Mouse (Mus musculus): ENCODE measurements at regions not wholly inside any gene's neighbourhood (a gene's known extent, or its start where the extent isn't known, plus 50 kb on each side); places are given as distances from the start of the nearest gene placed in this dataset.

DNA sequence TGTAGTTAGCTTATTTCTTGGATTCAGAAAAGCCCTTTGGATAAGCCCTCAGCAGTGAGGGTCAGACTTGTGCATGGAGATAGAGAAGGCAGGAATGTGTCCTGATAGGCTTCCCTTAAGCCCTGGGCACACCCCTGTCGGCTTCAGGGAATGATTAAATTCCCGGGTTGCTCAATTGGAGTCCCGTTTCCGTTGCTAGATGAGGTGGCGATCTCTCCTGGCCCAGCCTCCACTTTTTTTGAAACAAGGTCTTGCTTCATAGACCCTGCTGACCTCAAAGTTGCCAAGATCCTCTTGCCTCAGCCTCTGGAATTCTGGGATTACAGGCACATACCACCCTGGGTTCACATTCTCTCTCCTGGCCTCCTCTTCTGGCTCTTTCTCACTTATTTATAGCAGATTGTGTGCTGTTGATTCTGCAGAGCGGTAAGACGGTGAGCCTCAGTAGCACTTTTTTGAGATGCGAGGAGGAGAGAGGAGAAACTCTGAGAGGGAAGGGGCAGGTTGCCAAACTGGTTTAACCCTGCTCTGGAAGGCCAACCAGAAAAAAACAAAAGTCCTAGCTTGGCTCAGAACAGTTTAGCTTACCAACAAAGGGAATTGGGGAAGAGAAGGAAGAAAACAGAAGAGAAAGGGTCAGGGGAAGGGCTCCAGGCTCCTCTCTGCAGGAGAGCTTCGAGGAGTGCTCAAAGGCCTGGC lies 73.9 kb downstream of the Zfp281 start:
- Histone ChIP-seq H3K27me3 (no peaks in the 10 kb centered on the region), H3K4me1 (replicated peaks) (peaks cover 18% of the 10 kb centered on the region), H3K9ac (no peak overlapping the region), H3K4me3 (no peak overlapping the region), H3K9me3 (replicated peaks) (no peaks in the 10 kb centered on the region), H3K27ac (peak overlapping the region; percentile 18; the same call in 1 of the 2 replicates), H3K36me3 (no peaks in the 10 kb centered on the region), H3K4me2 (no peak overlapping the region)
- peak; percentile 40; the same call in 1 of the 2 replicates for ATAC-seq (replicated peaks; ENCODE audit: insufficient number of reproducible peaks, insufficient read depth, low FRiP score, low read depth)
- 16% methylated on average over 9 of the region's 9 CpGs for WGBS

DNA sequence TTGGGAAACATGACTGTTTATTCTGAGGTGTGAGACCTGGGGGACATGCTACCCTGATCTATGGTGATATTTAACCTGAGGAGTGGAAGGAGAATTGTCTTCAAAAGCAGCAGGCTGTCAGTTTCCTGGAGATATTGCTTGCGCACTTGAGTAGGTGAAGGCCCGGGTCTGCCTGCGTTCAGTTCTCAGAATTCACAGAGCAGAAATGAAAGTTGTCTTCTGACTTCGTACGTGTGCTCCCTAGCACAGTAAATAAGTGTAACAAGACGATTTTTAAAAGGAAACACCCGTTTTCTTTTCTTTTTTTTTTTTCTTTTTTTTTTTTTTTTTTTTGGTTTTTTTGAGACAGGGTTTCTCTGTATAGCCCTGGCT lies 74.4 kb downstream of the Zfp281 start:
- H3K9me3 ChIP-seq (replicated peaks), result no peaks in the 10 kb centered on the region
- ATAC-seq (replicated peaks; ENCODE audit: insufficient number of reproducible peaks, insufficient read depth, low FRiP score, low read depth), result no peak

DNA sequence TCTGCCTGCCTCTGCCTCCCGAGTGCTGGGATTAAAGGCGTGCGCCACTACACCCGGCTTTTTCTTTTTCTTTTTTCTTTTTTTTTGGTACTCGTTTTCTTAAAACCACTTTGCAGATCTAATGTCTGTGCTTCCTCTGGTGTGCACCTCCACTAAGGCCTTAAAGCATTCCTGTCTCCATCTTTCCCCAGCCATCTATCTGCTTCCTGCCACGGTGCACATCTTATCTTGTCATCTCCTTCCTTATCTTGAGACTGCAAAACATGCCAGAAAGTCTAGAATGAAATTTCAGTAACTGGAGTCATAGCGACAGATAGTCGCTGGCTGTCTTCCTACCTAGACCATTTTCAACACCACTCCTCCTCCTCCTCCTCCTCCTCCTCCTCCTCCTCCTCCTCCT lies 74.9 kb downstream of the Zfp281 start:
- Histone ChIP-seq H3K36me3 (no peaks in the 10 kb centered on the region), H3K27ac (no peak overlapping the region), H3K4me3 (no peak overlapping the region), H3K9me3 (replicated peaks) (no peaks in the 10 kb centered on the region), H3K4me2 (no peak overlapping the region), H3K4me1 (replicated peaks) (peaks cover 18% of the 10 kb centered on the region), H3K27me3 (no peaks in the 10 kb centered on the region), H3K9ac (no peak overlapping the region)
- ATAC-seq (replicated peaks; ENCODE audit: insufficient number of reproducible peaks, insufficient read depth, low FRiP score, low read depth), result no peak
- whole genome bisulfite sequencing, result 77% methylated on average over 8 of the region's 8 CpGs

More for the DNA sequence above, 74.4 kb downstream of the Zfp281 start:
- Histone ChIP-seq H3K27me3 (no peaks in the 10 kb centered on the region), H3K36me3 (no peaks in the 10 kb centered on the region), H3K9ac (no peak overlapping the region), H3K27ac (0 out of 2 replicates have a peak overlapping the region, but pooled peaks have one; percentile 18), H3K4me3 (no peak overlapping the region), H3K4me2 (no peak overlapping the region), H3K4me1 (replicated peaks) (peaks cover 18% of the 10 kb centered on the region)
- WGBS, result 72% methylated on average over 7 of the region's 7 CpGs

DNA sequence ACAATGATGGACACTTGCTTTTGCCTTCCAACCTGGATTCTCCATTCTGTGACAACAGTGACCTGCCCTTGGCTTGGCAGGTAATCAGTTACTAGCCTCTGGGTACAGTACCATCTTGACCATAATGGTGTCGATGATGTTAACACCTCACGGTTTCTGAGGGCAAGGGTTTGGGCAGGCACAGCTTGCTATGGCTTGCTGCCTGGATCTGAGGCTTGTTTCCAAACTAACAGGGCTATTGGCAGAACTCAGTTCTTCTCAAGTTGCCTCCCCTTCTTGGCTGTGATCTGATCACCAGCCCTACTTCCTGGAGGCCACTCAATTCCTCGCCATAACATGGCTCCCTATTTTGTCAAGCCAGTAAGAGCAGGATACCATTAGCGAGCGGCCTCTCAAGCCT lies 79.4 kb downstream of the Zfp281 start:
- Histone ChIP-seq H3K27me3 (no peaks in the 10 kb centered on the region), H3K4me3 (no peak overlapping the region), H3K36me3 (no peaks in the 10 kb centered on the region), H3K4me1 (replicated peaks) (no peaks in the 10 kb centered on the region), H3K9ac (no peak overlapping the region), H3K4me2 (no peak overlapping the region), H3K27ac (no peak overlapping the region), H3K9me3 (replicated peaks) (no peaks in the 10 kb centered on the region)
- 85% methylated on average over 5 of the region's 5 CpGs for WGBS
- no peak for ATAC-seq (replicated peaks; ENCODE audit: insufficient number of reproducible peaks, insufficient read depth, low FRiP score, low read depth)

DNA sequence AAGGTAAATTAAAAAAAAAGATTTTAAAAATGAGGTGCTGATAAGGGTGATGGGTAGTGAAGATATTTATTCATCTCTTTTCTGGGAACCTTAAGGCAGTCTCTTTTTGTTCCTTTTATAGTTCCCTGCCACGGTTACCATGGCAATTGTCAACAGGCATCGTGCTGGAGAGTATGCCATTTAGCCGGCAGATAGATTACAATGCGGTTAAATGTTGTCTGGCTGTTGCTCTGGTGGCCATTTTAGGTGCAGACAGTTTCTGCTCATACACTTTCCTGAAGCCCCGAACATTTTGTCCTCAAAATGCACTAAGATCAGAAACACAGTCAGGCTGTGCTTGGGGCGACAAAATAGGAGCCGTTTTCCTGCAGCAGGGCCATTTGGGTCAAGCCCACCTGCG lies 81.8 kb downstream of the Zfp281 start:
- no peaks in the 10 kb centered on the region for H3K27me3 ChIP-seq
- H3K4me3 ChIP-seq, result no peak overlapping the region
- no peaks in the 10 kb centered on the region for H3K36me3 ChIP-seq
- H3K9ac ChIP-seq, result no peak overlapping the region
- ATAC-seq (replicated peaks; ENCODE audit: insufficient number of reproducible peaks, insufficient read depth, low FRiP score, low read depth), result no peak
- H3K9me3 ChIP-seq (replicated peaks), result no peaks in the 10 kb centered on the region
- H3K4me2 ChIP-seq, result no peak overlapping the region
- H3K27ac ChIP-seq, result no peak overlapping the region
- no peaks in the 10 kb centered on the region for H3K4me1 ChIP-seq (replicated peaks)
- 68% methylated on average over 8 of the region's 8 CpGs for WGBS

DNA sequence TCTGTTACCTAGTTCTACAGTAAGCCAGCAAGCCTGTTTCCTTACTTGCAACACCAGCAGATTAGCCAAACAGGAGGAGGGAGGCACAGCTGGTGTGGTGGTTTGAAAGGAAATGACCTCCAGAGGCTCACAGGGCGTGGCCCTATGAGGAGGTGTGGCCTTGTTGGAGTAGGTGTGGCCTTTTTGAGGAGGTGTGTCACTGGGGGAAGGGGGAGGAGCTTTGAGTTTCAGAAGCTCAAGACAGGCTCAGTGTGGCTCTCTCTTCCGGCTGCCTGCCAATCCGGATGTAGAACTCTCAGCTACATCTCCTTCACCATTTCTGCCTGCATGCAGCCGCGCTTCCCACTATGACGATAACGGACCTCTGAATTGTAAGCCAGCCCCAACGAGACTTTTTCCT lies 82.7 kb downstream of the Zfp281 start:
- Histone ChIP-seq H3K36me3 (no peaks in the 10 kb centered on the region), H3K27ac (no peak overlapping the region), H3K9me3 (replicated peaks) (no peaks in the 10 kb centered on the region), H3K4me2 (no peak overlapping the region), H3K27me3 (no peaks in the 10 kb centered on the region), H3K9ac (no peak overlapping the region), H3K4me1 (replicated peaks) (no peaks in the 10 kb centered on the region), H3K4me3 (no peak overlapping the region)
- WGBS, result 75% methylated on average over 8 of the region's 8 CpGs
- 0 out of 2 replicates have a peak, but pooled peaks have one; percentile 31 for ATAC-seq (replicated peaks; ENCODE audit: insufficient number of reproducible peaks, insufficient read depth, low FRiP score, low read depth)

DNA sequence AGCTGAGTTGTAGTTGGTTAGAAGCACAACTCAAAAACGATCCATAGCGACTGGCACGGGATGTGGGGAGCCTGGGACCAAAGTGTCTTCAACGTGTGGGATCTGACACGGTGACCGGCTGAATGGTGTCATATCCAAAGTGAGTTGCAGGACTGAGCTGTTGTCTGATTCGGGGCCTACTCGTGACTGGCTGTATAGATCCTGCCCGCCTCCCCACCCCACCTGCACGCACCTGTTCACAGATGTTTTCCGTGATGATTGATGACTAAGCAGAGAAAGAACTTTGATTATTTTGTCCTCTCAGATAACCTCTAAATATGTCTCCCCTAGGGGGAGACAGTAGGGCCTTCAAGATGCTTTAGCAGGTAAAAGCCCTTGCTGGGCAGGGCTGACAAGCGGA lies 83.2 kb downstream of the Zfp281 start:
- no peaks in the 10 kb centered on the region for H3K36me3 ChIP-seq
- no peak overlapping the region for H3K27ac ChIP-seq
- no peak for ATAC-seq (replicated peaks; ENCODE audit: insufficient number of reproducible peaks, insufficient read depth, low FRiP score, low read depth)
- H3K4me2 ChIP-seq, result no peak overlapping the region
- H3K4me1 ChIP-seq (replicated peaks), result no peaks in the 10 kb centered on the region
- H3K4me3 ChIP-seq, result no peak overlapping the region
- no peaks in the 10 kb centered on the region for H3K9me3 ChIP-seq (replicated peaks)
- H3K27me3 ChIP-seq, result no peaks in the 10 kb centered on the region
- 85% methylated on average over 12 of the region's 12 CpGs for WGBS
- no peak overlapping the region for H3K9ac ChIP-seq

DNA sequence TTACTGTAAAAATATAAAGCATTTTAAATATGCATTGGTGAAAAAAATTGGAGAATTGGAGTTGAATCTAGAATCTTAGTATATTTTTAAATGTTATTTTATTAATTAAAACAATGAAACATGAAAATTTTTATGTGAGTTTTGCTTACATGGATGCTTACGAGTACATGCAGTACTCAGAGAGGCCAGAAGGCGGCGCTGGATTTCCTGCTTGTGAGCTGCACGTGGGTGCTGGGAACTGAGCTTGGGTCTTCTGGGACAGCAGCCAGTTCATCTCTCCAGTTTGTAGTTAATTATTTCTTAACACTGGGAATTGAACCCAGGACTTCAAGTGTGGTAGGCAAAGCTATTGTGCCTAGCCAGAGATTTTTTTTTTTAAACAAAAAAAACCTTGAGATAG lies 85.5 kb downstream of the Zfp281 start:
- Histone ChIP-seq H3K4me1 (replicated peaks) (no peaks in the 10 kb centered on the region), H3K4me3 (no peak overlapping the region)
- ATAC-seq (replicated peaks; ENCODE audit: insufficient number of reproducible peaks, insufficient read depth, low FRiP score, low read depth), result no peak

DNA sequence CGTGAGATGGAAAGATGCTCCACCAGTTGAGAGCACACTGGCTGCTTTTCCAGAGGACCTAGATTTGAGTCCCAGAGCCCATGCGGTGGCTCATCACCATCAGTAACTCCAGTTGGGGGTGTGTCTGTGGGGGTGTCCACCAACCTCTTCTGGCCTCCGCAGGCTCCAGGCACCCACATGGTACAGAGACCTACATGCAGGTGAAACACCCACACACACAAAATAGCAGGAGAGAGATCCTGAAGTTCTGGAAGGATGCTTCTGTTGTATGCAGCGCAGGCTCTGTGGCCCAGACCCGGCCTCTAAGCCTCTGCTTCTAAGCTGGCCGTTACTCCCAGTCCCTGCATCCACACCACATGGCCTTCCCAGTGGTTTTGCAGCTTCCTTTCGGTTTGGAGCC lies 86.5 kb downstream of the Zfp281 start:
- H3K27me3 ChIP-seq, result no peaks in the 10 kb centered on the region
- no peak overlapping the region for H3K4me2 ChIP-seq
- no peak for ATAC-seq (replicated peaks; ENCODE audit: insufficient number of reproducible peaks, insufficient read depth, low FRiP score, low read depth)
- no peak overlapping the region for H3K9ac ChIP-seq
- no peaks in the 10 kb centered on the region for H3K4me1 ChIP-seq (replicated peaks)
- H3K9me3 ChIP-seq (replicated peaks), result no peaks in the 10 kb centered on the region
- WGBS, result 80% methylated on average over 7 of the region's 7 CpGs
- no peaks in the 10 kb centered on the region for H3K36me3 ChIP-seq
- no peak overlapping the region for H3K4me3 ChIP-seq
- H3K27ac ChIP-seq, result no peak overlapping the region

More for the DNA sequence above, 85.5 kb downstream of the Zfp281 start:
- H3K4me2 ChIP-seq, result no peak overlapping the region
- WGBS, result 65% methylated on average over 4 of the region's 4 CpGs
- no peaks in the 10 kb centered on the region for H3K36me3 ChIP-seq
- no peaks in the 10 kb centered on the region for H3K27me3 ChIP-seq
- no peak overlapping the region for H3K27ac ChIP-seq
- no peak overlapping the region for H3K9ac ChIP-seq
- H3K9me3 ChIP-seq (replicated peaks), result no peaks in the 10 kb centered on the region

DNA sequence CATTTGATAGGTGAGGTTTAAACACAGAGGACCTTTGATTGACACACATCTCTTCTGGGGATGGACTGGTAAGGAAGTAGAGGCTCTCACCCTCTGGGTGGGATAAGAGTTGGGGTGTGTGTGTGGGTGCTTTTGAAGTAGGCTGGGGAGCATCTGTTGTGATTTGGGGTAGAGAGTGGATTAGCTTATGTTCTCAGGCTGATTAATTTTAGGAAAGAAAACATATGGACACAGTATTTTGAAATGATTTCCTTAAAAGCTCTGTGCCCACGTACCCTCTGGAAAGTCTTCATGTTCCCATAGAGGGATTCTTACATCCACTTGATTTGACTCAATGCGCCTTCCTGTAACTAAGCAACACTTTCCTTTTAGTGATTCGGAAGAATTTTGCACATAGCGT lies 89.4 kb downstream of the Zfp281 start:
- Histone ChIP-seq H3K4me1 (replicated peaks) (no peaks in the 10 kb centered on the region; the same call in 1 of the 2 replicates), H3K36me3 (no peaks in the 10 kb centered on the region), H3K9ac (no peak overlapping the region), H3K4me2 (no peak overlapping the region), H3K4me3 (no peak overlapping the region), H3K27me3 (no peaks in the 10 kb centered on the region), H3K9me3 (replicated peaks) (no peaks in the 10 kb centered on the region), H3K27ac (no peak overlapping the region)
- no peak for ATAC-seq (replicated peaks; ENCODE audit: insufficient number of reproducible peaks, insufficient read depth, low FRiP score, low read depth)
- 85% methylated on average over 4 of the region's 4 CpGs for WGBS

DNA sequence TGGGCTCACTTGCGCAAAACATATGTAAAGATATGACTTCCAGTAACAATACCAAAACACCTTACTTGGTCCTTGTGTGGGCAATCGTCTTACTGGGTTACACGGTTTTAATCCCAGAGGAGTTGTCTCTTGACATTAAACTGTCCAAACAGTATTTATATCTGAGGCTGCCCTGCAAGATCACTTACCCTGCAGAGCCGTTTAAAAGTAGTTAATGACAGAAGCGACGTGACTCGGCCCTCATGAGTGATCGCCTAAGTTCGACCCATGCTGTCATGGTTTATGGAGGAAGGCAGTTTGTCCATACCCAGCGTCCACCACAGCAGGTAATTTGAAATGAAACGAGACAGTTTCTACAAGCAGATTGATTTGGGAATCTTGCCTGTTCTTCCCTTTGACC lies 90.3 kb downstream of the Zfp281 start:
- ATAC-seq (replicated peaks; ENCODE audit: insufficient number of reproducible peaks, insufficient read depth, low FRiP score, low read depth), result no peak
- no peaks in the 10 kb centered on the region for H3K9me3 ChIP-seq (replicated peaks)
- H3K9ac ChIP-seq, result no peak overlapping the region
- H3K4me3 ChIP-seq, result no peak overlapping the region
- H3K36me3 ChIP-seq, result no peaks in the 10 kb centered on the region
- H3K27me3 ChIP-seq, result no peaks in the 10 kb centered on the region
- H3K27ac ChIP-seq, result no peak overlapping the region
- no peak overlapping the region for H3K4me2 ChIP-seq
- 70% methylated on average over 11 of the region's 11 CpGs for WGBS
- H3K4me1 ChIP-seq (replicated peaks), result no peaks in the 10 kb centered on the region; the same call in 1 of the 2 replicates

DNA sequence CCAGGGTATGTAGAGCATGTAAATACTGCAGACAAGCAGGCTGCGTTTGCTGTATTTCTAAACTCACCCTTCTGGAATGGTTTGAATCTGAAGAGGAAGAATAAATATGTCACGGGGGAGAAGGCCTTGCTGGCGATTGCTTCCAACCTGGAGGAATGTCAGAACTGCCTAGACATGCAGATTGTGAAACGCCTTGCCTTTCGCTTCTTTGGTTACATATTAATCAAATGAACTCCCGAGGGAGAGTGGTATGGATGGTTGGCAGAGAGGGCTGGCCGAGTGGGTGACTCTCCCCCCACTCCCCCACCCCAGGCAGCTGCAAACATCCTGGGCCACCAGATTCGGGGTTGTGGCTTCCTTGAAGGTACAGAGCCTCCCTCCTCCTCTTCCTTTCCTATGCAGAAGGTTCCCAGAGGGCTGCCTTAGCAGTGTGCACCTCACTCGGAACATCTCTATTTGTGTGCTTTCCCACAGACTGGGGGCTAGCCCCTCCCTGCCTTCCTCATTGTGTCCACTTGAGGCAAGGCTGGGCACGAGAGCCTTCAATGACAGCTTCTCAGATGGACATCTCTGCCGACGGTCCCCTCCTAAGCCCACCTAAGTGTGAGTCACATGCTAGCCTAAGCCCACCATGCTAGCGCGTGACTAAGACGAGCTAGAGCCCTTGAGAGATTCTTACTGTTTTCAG lies 93.3 kb downstream of the Zfp281 start:
- Histone ChIP-seq H3K9ac (no peak overlapping the region), H3K27me3 (no peaks in the 10 kb centered on the region), H3K36me3 (no peaks in the 10 kb centered on the region), H3K4me2 (no peak overlapping the region), H3K4me1 (replicated peaks) (no peaks in the 10 kb centered on the region; the same call in 1 of the 2 replicates), H3K27ac (no peak overlapping the region), H3K4me3 (no peak overlapping the region), H3K9me3 (replicated peaks) (no peaks in the 10 kb centered on the region)
- ATAC-seq (replicated peaks; ENCODE audit: insufficient number of reproducible peaks, insufficient read depth, low FRiP score, low read depth), result no peak
- WGBS, result 55% methylated on average over 15 of the region's 15 CpGs
